Mouse (Mus musculus) 416B (cell line): ENCODE results near the gene Pnmal1.
A peak's percentile ranks its signal among the peaks of the same experiment; 100 is the strongest.

Experiments used
- DNase-seq: peaks from one replicate; pipeline ENCODE4 v3.0.0; 2011; ENCODE audit warnings: low read depth

The Pnmal1 gene

GRCm38 (mm10) chr7:16959539-16960187 is at the start of gene Pnmal1:
TSS of gene Pnmal1 (plus strand) at chr7:16959679.
- DNase-seq: no peak

GRCm38 (mm10) chr7:16909909-16910308 is 49.6 kb upstream of the Pnmal1 start:
- peak; percentile 69 for DNase-seq

GRCm38 (mm10) chr7:16911904-16912303 is 47.6 kb upstream of the Pnmal1 start:
- peak; percentile 56 for DNase-seq

GRCm38 (mm10) chr7:16912360-16912759 is 47.1 kb upstream of the Pnmal1 start:
- peak; percentile 66 for DNase-seq

GRCm38 (mm10) chr7:16913806-16914452 is 45.5 kb upstream of the Pnmal1 start:
- DNase-seq: peak; percentile 78

- DNase-seq: no peak
Measured at GRCm38 (mm10) chr7:16914453-16915343, 44.8 kb upstream of the Pnmal1 start.

- DNase-seq: no peak
Measured at GRCm38 (mm10) chr7:16915461-16916340, 43.8 kb upstream of the Pnmal1 start.

GRCm38 (mm10) chr7:16916342-16917265 is 42.9 kb upstream of the Pnmal1 start:
- DNase-seq: no peak

GRCm38 (mm10) chr7:16917447-16917846 is 42.0 kb upstream of the Pnmal1 start:
- DNase-seq: no peak

GRCm38 (mm10) chr7:16918014-16918413 is 41.5 kb upstream of the Pnmal1 start:
- no peak for DNase-seq

GRCm38 (mm10) chr7:16918670-16919069 is 40.8 kb upstream of the Pnmal1 start:
- DNase-seq: no peak

GRCm38 (mm10) chr7:16919395-16920149 is 39.9 kb upstream of the Pnmal1 start:
- no peak for DNase-seq

- no peak for DNase-seq
Measured at GRCm38 (mm10) chr7:16920150-16920579, 39.3 kb upstream of the Pnmal1 start.

- DNase-seq: no peak
Measured at GRCm38 (mm10) chr7:16920818-16921791, 38.4 kb upstream of the Pnmal1 start.

- no peak for DNase-seq
Measured at GRCm38 (mm10) chr7:16921881-16922335, 37.6 kb upstream of the Pnmal1 start.

GRCm38 (mm10) chr7:16922360-16922973 is 37.0 kb upstream of the Pnmal1 start:
- DNase-seq: no peak

GRCm38 (mm10) chr7:16923283-16924036 is 36.0 kb upstream of the Pnmal1 start:
- no peak for DNase-seq
